Comparison of ENCODE assay signal across 24 mouse cellular contexts in genomic region chr1:176688251-176688880, GRCm38 (mm10).
"Had no signal": no experiment of that assay in that cellular context is flagged by ENCODE, and none has a peak within 500 bp of the region (broad histone marks: within the 10 kb centered on the region; RNA-seq: fewer than 3 reads in every experiment).

No protein-coding gene starts in this region.

- H3K4me2 ChIP-seq: heart, embryonic 12.5 days; hindbrain, embryonic 12.5 days; hindbrain, embryonic 14.5 days; intestine, embryonic 15.5 days; limb, embryonic 13.5 days; limb, embryonic 15.5 days; liver, embryonic 12.5 days had no signal

- ATAC-seq: hindbrain, embryonic 16.5 days; inflammation-experienced regulatory T-cells, adult 6 months; intestine, embryonic 15.5 days; intestine, postnatal 0 days; liver, embryonic 12.5 days had no signal

- H3K27me3 ChIP-seq: heart, embryonic 12.5 days; hindbrain, embryonic 12.5 days; intestine, embryonic 15.5 days; limb, embryonic 13.5 days; limb, embryonic 15.5 days; liver, embryonic 12.5 days had no signal

- DNase-seq: gastrocnemius, adult 2 months; gastrocnemius, postnatal 10 days; gastrocnemius, postnatal 25 days; heart, postnatal 10 days; heart, postnatal 4 days; kidney, adult 18-20 months; kidney, adult 8-10 months; kidney, postnatal 10 days; kidney, postnatal 25 days; kidney, postnatal 4 days had no signal

- H3K27ac ChIP-seq: gastrocnemius, adult 2 months; hindbrain, embryonic 10.5 days; hindbrain, embryonic 12.5 days; hindbrain, embryonic 14.5 days; intestine, embryonic 15.5 days; layer of hippocampus, adult 2 months; left cerebral cortex, adult 2 months; limb, embryonic 13.5 days; limb, embryonic 15.5 days; liver, embryonic 12.5 days; liver, embryonic 14.5 days had no signal

- H3K4me1 ChIP-seq: heart, embryonic 12.5 days; hindbrain, embryonic 10.5 days; hindbrain, embryonic 12.5 days; intestine, embryonic 15.5 days; limb, embryonic 13.5 days; limb, embryonic 15.5 days; liver, embryonic 12.5 days had no signal

- H3K4me3 ChIP-seq: gastrocnemius, adult 2 months; heart, embryonic 12.5 days; hindbrain, embryonic 10.5 days; hindbrain, embryonic 12.5 days; intestine, embryonic 15.5 days; layer of hippocampus, adult 2 months; left cerebral cortex, adult 2 months; limb, embryonic 13.5 days; limb, embryonic 15.5 days; liver, embryonic 12.5 days had no signal

- H3K36me3 ChIP-seq: heart, embryonic 12.5 days; hindbrain, embryonic 10.5 days; hindbrain, embryonic 12.5 days; intestine, embryonic 15.5 days; limb, embryonic 13.5 days; limb, embryonic 15.5 days; liver, embryonic 12.5 days had no signal

- H3K9me3 ChIP-seq: hindbrain, embryonic 10.5 days; hindbrain, embryonic 12.5 days; intestine, embryonic 15.5 days; limb, embryonic 13.5 days; limb, embryonic 15.5 days; liver, embryonic 12.5 days had no signal

- H3K9ac ChIP-seq: heart, embryonic 12.5 days; hindbrain, embryonic 12.5 days; hindbrain, embryonic 14.5 days; intestine, embryonic 15.5 days; limb, embryonic 13.5 days; limb, embryonic 15.5 days; liver, embryonic 12.5 days; liver, embryonic 14.5 days had no signal
